Mouse (Mus musculus) myocyte (in vitro differentiated cells): ENCODE data around the gene Cenpi. TPM values are rescaled to one million over a fixed set of nuclear protein-coding genes. Genes with fewer than 3 reads are reported as not detected.
A peak's percentile ranks its signal among the peaks of the same experiment; 100 is the strongest.
"Not testable (repeated sequence)": the region's sequence is repeated elsewhere in the genome, so short reads cannot be mapped to it uniquely, and the experiment has no call there.

Source experiments
- H3K27me3 ChIP-seq: one replicate; pipeline ENCODE4 v1.6.1; 2011; ENCODE audit not compliant: control insufficient read depth, insufficient read depth, insufficient read length
- H3K36me3 ChIP-seq: one replicate; pipeline ENCODE4 v1.6.1; 2011; ENCODE audit not compliant: control insufficient read depth, insufficient read depth
- H3K4me2 ChIP-seq: one replicate; pipeline ENCODE4 v1.6.1; 2011; ENCODE audit warnings: low read depth, control low read depth
- H3K4me3 ChIP-seq: one replicate; pipeline ENCODE4 v1.5.1; 2011; ENCODE audit warnings: mild to moderate bottlenecking, control low read depth, moderate library complexity
- H3K79me2 ChIP-seq: one replicate; pipeline ENCODE4 v1.6.1; 2011; ENCODE audit not compliant: control insufficient read depth, insufficient read depth
- H3ac ChIP-seq: one replicate; pipeline ENCODE4 v1.6.1; 2011; ENCODE audit not compliant: control insufficient read depth, insufficient read length
- CEBPB ChIP-seq: IDR thresholded peaks from 2 replicates; pipeline ENCODE4 v1.6.1; 2011; ENCODE audit warnings: mild to moderate bottlenecking, moderate library complexity; ENCODE audit not compliant: poor library complexity, insufficient read depth, severe bottlenecking
- E2F4 ChIP-seq: IDR thresholded peaks from one replicate; pipeline ENCODE4 v1.6.1; 2011; ENCODE audit warnings: mild to moderate bottlenecking, control low read depth, moderate library complexity; ENCODE audit not compliant: insufficient read depth
- MAX ChIP-seq: IDR thresholded peaks from one replicate; pipeline ENCODE4 v1.6.1; 2011; ENCODE audit warnings: low read depth, mild to moderate bottlenecking, control low read depth
- MYOD1 ChIP-seq, 3 experiments: IDR thresholded peaks; one replicate each; pipeline ENCODE4 v1.6.1; 2011; ENCODE audit warnings: control low read depth in 2 of 3, low read depth in 2 of 3, mild to moderate bottlenecking in 2 of 3, moderate library complexity in 1 of 3; ENCODE audit not compliant: insufficient read length in 2 of 3, control insufficient read depth in 1 of 3
- MYOG ChIP-seq, 3 experiments: IDR thresholded peaks; one replicate each; pipeline ENCODE4 v1.6.1; 2011; ENCODE audit warnings: control low read depth in 2 of 3, low read depth in 2 of 3, mild to moderate bottlenecking in 2 of 3; ENCODE audit not compliant: insufficient read length in 2 of 3, control insufficient read depth in 1 of 3, insufficient read depth in 1 of 3
- POLR2A ChIP-seq: IDR thresholded peaks from one replicate; pipeline ENCODE4 v1.6.1; 2011; ENCODE audit warnings: low read depth, mild to moderate bottlenecking, control low read depth, moderate library complexity; ENCODE audit not compliant: insufficient read length
- POLR2AphosphoS2 ChIP-seq: IDR thresholded peaks from one replicate; pipeline ENCODE4 v1.6.1; 2011; ENCODE audit warnings: low read depth, control low read depth; ENCODE audit not compliant: insufficient read length
- REST ChIP-seq: IDR thresholded peaks from one replicate; pipeline ENCODE4 v1.6.1; 2011; ENCODE audit warnings: mild to moderate bottlenecking, control low read depth, moderate library complexity; ENCODE audit not compliant: insufficient read depth, insufficient read length
- SRF ChIP-seq: IDR thresholded peaks from one replicate; pipeline ENCODE4 v1.6.1; 2011; ENCODE audit warnings: low read depth; ENCODE audit not compliant: control insufficient read depth, insufficient read length
- TCF12 ChIP-seq: IDR thresholded peaks from one replicate; pipeline ENCODE4 v1.6.1; 2011; ENCODE audit warnings: mild to moderate bottlenecking, control low read depth; ENCODE audit not compliant: poor library complexity, insufficient read depth, severe bottlenecking
- TCF3 ChIP-seq: IDR thresholded peaks from one replicate; pipeline ENCODE4 v1.6.1; 2011; ENCODE audit warnings: low read depth, control low read depth; ENCODE audit not compliant: insufficient read length
- USF1 ChIP-seq: IDR thresholded peaks from one replicate; pipeline ENCODE4 v1.6.1; 2011; ENCODE audit warnings: low read depth, mild to moderate bottlenecking, control low read depth, moderate library complexity
- polyA plus RNA-seq: library from polyadenylated mRNA; unstranded; fragments of >200 nt; fragmentation: generic; extraction: Trizol; gene quantifications from one replicate; pipeline ENCODE4 v1.2.1, GENCODE M21; 2012; ENCODE audit warnings: missing spikeins

Gene Cenpi
- polyA plus RNA-seq, 1 experiment, result 3.5 TPM

GRCm38 (mm10) chrX:134308275-134308634 lies 371 bp downstream of the Cenpi start:
- Histone ChIP-seq H3K4me2 (peak overlapping the region; percentile 63), H3K4me3 (peak overlapping the region; percentile 33), H3K79me2 (no peaks in the 10 kb centered on the region), H3ac (no peak overlapping the region), H3K36me3 (peaks cover 3% of the 10 kb centered on the region), H3K27me3 (no peaks in the 10 kb centered on the region)
- TF ChIP-seq E2F4 (no peak), MYOD1 (IDR thresholded peaks at IDR 0.05; ENCODE audit: control insufficient read depth in 1 of 3, insufficient read length in 2 of 3, low read depth in 2 of 3) (no peak), MAX (no peak), REST (no peak), POLR2AphosphoS2 (no peak), TCF3 (no peak), USF1 (no peak), MYOG (IDR thresholded peaks at IDR 0.05; ENCODE audit: control insufficient read depth in 1 of 3, insufficient read depth in 1 of 3, insufficient read length in 2 of 3, low read depth in 2 of 3) (no peak), TCF12 (no peak), CEBPB (no peak), SRF (no peak), POLR2A (no peak)

DNA sequence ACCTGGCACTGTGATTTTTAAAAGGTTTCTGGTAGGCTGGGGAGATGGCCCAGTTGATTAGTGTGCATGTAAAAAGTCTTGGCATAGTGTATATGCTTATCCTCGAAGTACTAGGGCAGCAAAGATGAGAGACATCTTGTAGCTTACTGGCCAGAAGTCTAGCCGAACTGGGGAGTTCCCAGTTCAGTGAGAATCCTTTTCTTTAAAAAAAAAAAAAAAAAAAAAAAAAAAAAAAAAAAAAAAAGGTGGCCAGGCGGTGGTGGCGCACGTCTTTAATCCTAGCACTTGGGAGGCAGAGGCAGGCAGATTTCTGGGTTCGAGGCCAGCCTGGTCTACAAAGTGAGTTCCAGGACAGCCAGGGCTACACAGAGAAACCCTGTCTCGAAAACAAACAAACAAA lies 3.3 kb downstream of the Cenpi start:
- not testable (repeated sequence) for H3K36me3 ChIP-seq, H3K27me3 ChIP-seq, H3ac ChIP-seq, H3K4me2 ChIP-seq, H3K4me3 ChIP-seq, H3K79me2 ChIP-seq

- H3K27me3 ChIP-seq, result no peaks in the 10 kb centered on the region
These were observed 11.5 kb downstream of the Cenpi start for GRCm38 (mm10) chrX:134319153-134319932.

DNA sequence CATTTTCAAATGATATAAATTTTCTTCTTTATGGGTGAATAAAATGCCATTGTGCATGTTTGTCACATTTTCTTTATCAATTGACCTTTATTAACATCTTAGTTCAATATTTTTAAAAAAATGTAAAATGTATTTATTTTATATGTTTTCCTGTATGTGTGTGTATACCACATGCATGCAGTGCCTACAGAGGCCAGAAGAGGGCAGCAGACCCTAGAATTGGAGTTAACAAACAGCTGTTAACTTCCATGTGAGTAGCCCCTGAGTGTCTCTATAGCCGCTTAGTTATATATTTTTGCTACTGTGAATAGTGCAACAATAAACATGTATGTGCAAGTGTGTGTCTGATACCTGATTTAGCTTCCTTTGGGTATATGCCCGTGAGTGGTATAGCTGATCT lies 25.4 kb downstream of the Cenpi start:
- no peak for TF ChIP-seq MAX
- no peak for TF ChIP-seq MYOG (IDR thresholded peaks at IDR 0.05; ENCODE audit: control insufficient read depth in 1 of 3, insufficient read depth in 1 of 3, insufficient read length in 2 of 3, low read depth in 2 of 3)
- no peak for TF ChIP-seq CEBPB
- Histone ChIP-seq H3K79me2 (no peaks in the 10 kb centered on the region), H3K27me3 (no peaks in the 10 kb centered on the region), H3K4me2 (no peak overlapping the region), H3K36me3 (peaks cover 3% of the 10 kb centered on the region), H3K4me3 (no peak overlapping the region), H3ac (no peak overlapping the region)

More at GRCm38 (mm10) chrX:134319153-134319932, 11.5 kb downstream of the Cenpi start:
- Histone ChIP-seq H3K79me2 (no peaks in the 10 kb centered on the region), H3K36me3 (no peaks in the 10 kb centered on the region), H3K4me3 (no peak overlapping the region), H3ac (no peak overlapping the region), H3K4me2 (no peak overlapping the region)
- no peak for TF ChIP-seq POLR2AphosphoS2
- no peak for TF ChIP-seq MYOD1 (IDR thresholded peaks at IDR 0.05; ENCODE audit: control insufficient read depth in 1 of 3, insufficient read length in 2 of 3, low read depth in 2 of 3)
- no peak for TF ChIP-seq TCF12
- TF ChIP-seq MYOG (IDR thresholded peaks at IDR 0.05; ENCODE audit: control insufficient read depth in 1 of 3, insufficient read depth in 1 of 3, insufficient read length in 2 of 3, low read depth in 2 of 3), result no peak
- TF ChIP-seq E2F4, result no peak
- TF ChIP-seq CEBPB, result no peak
- no peak for TF ChIP-seq SRF
- TF ChIP-seq POLR2A, result no peak
- no peak for TF ChIP-seq REST
- TF ChIP-seq TCF3, result no peak
- no peak for TF ChIP-seq MAX

DNA sequence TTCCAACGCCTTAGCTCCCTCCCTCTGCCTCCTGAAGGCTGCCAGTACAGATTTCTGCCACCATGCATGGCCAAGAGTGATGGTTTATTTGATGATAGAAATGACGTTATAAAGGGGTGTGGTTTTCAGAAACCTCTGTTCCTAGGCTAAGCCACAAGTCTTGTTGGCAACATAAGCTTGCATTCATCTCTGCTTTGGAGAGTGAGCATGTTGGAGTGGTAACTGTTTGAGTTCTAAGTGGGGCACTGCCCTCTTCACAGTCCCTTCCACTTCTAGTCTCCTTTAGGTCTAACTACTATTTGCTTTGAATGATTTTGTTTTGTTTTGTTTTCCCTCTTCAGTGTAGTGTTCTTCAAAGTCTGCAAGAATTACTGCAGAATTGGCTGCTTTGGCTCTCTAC lies 34.9 kb downstream of the Cenpi start:
- Histone ChIP-seq H3K79me2 (no peaks in the 10 kb centered on the region), H3K4me3 (no peak overlapping the region), H3K36me3 (no peaks in the 10 kb centered on the region), H3K27me3 (no peaks in the 10 kb centered on the region), H3ac (no peak overlapping the region), H3K4me2 (no peak overlapping the region)
- TF ChIP-seq POLR2A, result no peak
- TF ChIP-seq USF1, result no peak
- no peak for TF ChIP-seq REST
- no peak for TF ChIP-seq MYOG (IDR thresholded peaks at IDR 0.05; ENCODE audit: control insufficient read depth in 1 of 3, insufficient read depth in 1 of 3, insufficient read length in 2 of 3, low read depth in 2 of 3)
- no peak for TF ChIP-seq E2F4
- TF ChIP-seq TCF3, result no peak
- TF ChIP-seq CEBPB, result no peak
- TF ChIP-seq TCF12, result no peak
- no peak for TF ChIP-seq MYOD1 (IDR thresholded peaks at IDR 0.05; ENCODE audit: control insufficient read depth in 1 of 3, insufficient read length in 2 of 3, low read depth in 2 of 3)
- no peak for TF ChIP-seq SRF
- TF ChIP-seq MAX, result no peak
- no peak for TF ChIP-seq POLR2AphosphoS2
